Comparison of ENCODE assay signal across 9 mouse cellular contexts in genomic region chr13:58275076-58275475, GRCm38 (mm10). TPM values are rescaled to one million over a fixed set of nuclear protein-coding genes. Genes with fewer than 3 reads are reported as not detected.
DNase-seq lines count a peak whose midpoint lies in the region; ATAC-seq and TF ChIP-seq lines count a peak whose summit lies in the region.
"Had no signal": no experiment of that assay in that cellular context is flagged by ENCODE, and none has a peak within 500 bp of the region (broad histone marks: within the 10 kb centered on the region; RNA-seq: fewer than 3 reads in every experiment).

No protein-coding gene starts in this region.

- H3K9ac ChIP-seq in liver, embryonic 12.5 days = no peak overlapping the region
- peak overlapping the region; percentile 8; the same call in 1 of the 2 replicates for H3K9ac ChIP-seq in stomach, postnatal 0 days (ENCODE audit: low read length)

- WGBS in spleen, adult 2 months = 46% methylated on average over 9 of the region's 9 CpGs
- WGBS in liver, embryonic 12.5 days (ENCODE audit: insufficient replicate concordance) = 28% methylated on average over 9 of the region's 9 CpGs
- WGBS in stomach, postnatal 0 days = 23% methylated on average over 9 of the region's 9 CpGs

- no peak for TF ChIP-seq CTCF in spleen, adult 2 months (IDR thresholded peaks at IDR 0.05; ENCODE audit: extremely low read depth, insufficient read depth, insufficient read length, insufficient replicate concordance)
- no peak for TF ChIP-seq CTCF in stomach, postnatal 0 days (IDR thresholded peaks at IDR 0.05; ENCODE audit: low read depth)

- DNase-seq in cerebellum, adult 9-11 months = peak; percentile 9
- DNase-seq in cerebellum, postnatal 25 days = no peak
- DNase-seq in spleen, adult 2 months (ENCODE audit: low read depth in 1 of 2, low spot score in 2 of 2) = no peak
- DNase-seq in spleen, adult 12 weeks (ENCODE audit: low spot score) = no peak
- no peak for DNase-seq in stomach, postnatal 0 days (ENCODE audit: low spot score)
- DNase-seq in layer of hippocampus, postnatal 10 days (ENCODE audit: low spot score in 2 of 2) = no peak
- DNase-seq in gastrocnemius, postnatal 4 days (ENCODE audit: low spot score in 2 of 2) = no peak
- DNase-seq: kidney, postnatal 36 days had no signal

- peak overlapping the region; percentile 69; the same call in 1 of the 2 replicates for H3K4me3 ChIP-seq in spleen, adult 2 months (ENCODE audit: extremely low read depth, insufficient read depth, insufficient read length)
- peak overlapping the region; percentile 78 for H3K4me3 ChIP-seq in liver, embryonic 12.5 days
- peak overlapping the region; percentile 77 for H3K4me3 ChIP-seq in stomach, postnatal 0 days (ENCODE audit: low read depth, low read length)

- H3K27ac ChIP-seq in spleen, adult 2 months (ENCODE audit: insufficient read depth, low read length) = no peak overlapping the region
- H3K27ac ChIP-seq in liver, embryonic 12.5 days = no peak overlapping the region
- no peak overlapping the region for H3K27ac ChIP-seq in stomach, postnatal 0 days (replicated peaks)

- H3K4me2 ChIP-seq in liver, embryonic 12.5 days = peak overlapping the region; percentile 95
- peak overlapping the region; percentile 81 for H3K4me2 ChIP-seq in stomach, postnatal 0 days (replicated peaks; ENCODE audit: low read depth)

- no peaks in the 10 kb centered on the region for H3K9me3 ChIP-seq in liver, embryonic 12.5 days (replicated peaks)
- no peaks in the 10 kb centered on the region for H3K9me3 ChIP-seq in stomach, postnatal 0 days (ENCODE audit: control insufficient read depth, low read length)

- TF ChIP-seq POLR2A in spleen, adult 2 months (IDR thresholded peaks at IDR 0.05; ENCODE audit: low read depth, low read length) = no peak

- no peak for ATAC-seq in liver, embryonic 12.5 days
- no peak for ATAC-seq in stomach, postnatal 0 days (ENCODE audit: low FRiP score, low TSS enrichment)

- no peaks in the 10 kb centered on the region; the same call in none of the 2 replicates for H3K4me1 ChIP-seq in spleen, adult 2 months (ENCODE audit: control insufficient read depth, insufficient read depth, insufficient read length)
- H3K4me1 ChIP-seq in liver, embryonic 12.5 days = peaks cover 26% of the 10 kb centered on the region
- H3K4me1 ChIP-seq in stomach, postnatal 0 days (replicated peaks; ENCODE audit: control insufficient read depth, insufficient read depth) = no peaks in the 10 kb centered on the region

- H3K27me3 ChIP-seq in spleen, adult 2 months (ENCODE audit: control insufficient read depth, insufficient read depth, low read length) = peaks cover 19% of the 10 kb centered on the region
- peaks cover 76% of the 10 kb centered on the region for H3K27me3 ChIP-seq in liver, embryonic 12.5 days (replicated peaks)
- H3K27me3 ChIP-seq in stomach, postnatal 0 days (ENCODE audit: control insufficient read depth, insufficient read depth, low read length) = no peaks in the 10 kb centered on the region

- no peak for TF ChIP-seq EP300 in stomach, postnatal 0 days (optimal IDR thresholded peaks at IDR 0.05)

- H3K36me3 ChIP-seq in spleen, adult 2 months (ENCODE audit: control insufficient read depth, insufficient read depth, low read length) = no peaks in the 10 kb centered on the region
- H3K36me3 ChIP-seq in liver, embryonic 12.5 days = no peaks in the 10 kb centered on the region
- no peaks in the 10 kb centered on the region for H3K36me3 ChIP-seq in stomach, postnatal 0 days (ENCODE audit: control insufficient read depth, insufficient read depth, low read length)

RNA-seq across cellular contexts. Expression of gene Gkap1, which starts 0.4 kb away (rescaled TPM):
- 1.5 and 2.2 TPM in 2 replicates for polyA plus RNA-seq in spleen, adult 2 months (2012; rRNA removed)
- polyA plus RNA-seq in liver, embryonic 12.5 days (2016; fragmentation: Nextera tagmentation; extraction: Ambion mirVana) = 9.0 and 9.1 TPM in 2 replicates
- polyA plus RNA-seq in stomach, postnatal 0 days (2015; fragmentation: Nextera tagmentation; extraction: Ambion mirVana) = 14.0 and 14.8 TPM in 2 replicates
- total RNA-seq in layer of hippocampus, postnatal 10 days (2021) = 10 to 100 TPM; 24.3 to 24.6 TPM
- 10 to 100 TPM; 35.1 to 40.8 TPM for total RNA-seq in gastrocnemius, postnatal 4 days (2021)

RNA-seq across cellular contexts. Expression of gene Ubqln1, which starts 59.6 kb away (rescaled TPM):
- polyA plus RNA-seq in spleen, adult 2 months (2012; rRNA removed) = 75.4 and 94.8 TPM in 2 replicates
- polyA plus RNA-seq in liver, embryonic 12.5 days (2016; fragmentation: Nextera tagmentation; extraction: Ambion mirVana) = 83.3 and 83.6 TPM in 2 replicates
- polyA plus RNA-seq in stomach, postnatal 0 days (2015; fragmentation: Nextera tagmentation; extraction: Ambion mirVana) = 61.4 and 65.4 TPM in 2 replicates
- 100 to 1,000 TPM; 129 to 135 TPM for total RNA-seq in layer of hippocampus, postnatal 10 days (2021)
- 10 to 100 TPM; 66.4 to 70.1 TPM for total RNA-seq in gastrocnemius, postnatal 4 days (2021)
